Mouse (Mus musculus): ENCODE data around the gene Gga3. TPM values are rescaled to one million over a fixed set of nuclear protein-coding genes. Genes with fewer than 3 reads are reported as not detected.
A peak's percentile ranks its signal among the peaks of the same experiment; 100 is the strongest.
"Not testable (repeated sequence)": the region's sequence is repeated elsewhere in the genome, so short reads cannot be mapped to it uniquely, and the experiment has no call there.

The Gga3 gene
- 10 to 100 TPM; 18.8 to 20.7 TPM for total RNA-seq (2021)
- long read RNA-seq, experiment 1, transcript Gga3-201 (17 exons, 3,816 nt) = major isoform, 9 of 18 reads
- long read RNA-seq, experiment 1, partial matches to known transcripts = 3 of 18 reads
- long read RNA-seq, experiment 1, other reads (novel, unspliced or antisense) = 6 of 18 reads
- long read RNA-seq, experiment 2, transcript Gga3-201 (17 exons, 3,816 nt) = major isoform, 7 of 13 reads
- long read RNA-seq, experiment 2, partial matches to known transcripts = 3 of 13 reads
- long read RNA-seq, experiment 2, other reads (novel, unspliced or antisense) = 2 of 13 reads

DNA sequence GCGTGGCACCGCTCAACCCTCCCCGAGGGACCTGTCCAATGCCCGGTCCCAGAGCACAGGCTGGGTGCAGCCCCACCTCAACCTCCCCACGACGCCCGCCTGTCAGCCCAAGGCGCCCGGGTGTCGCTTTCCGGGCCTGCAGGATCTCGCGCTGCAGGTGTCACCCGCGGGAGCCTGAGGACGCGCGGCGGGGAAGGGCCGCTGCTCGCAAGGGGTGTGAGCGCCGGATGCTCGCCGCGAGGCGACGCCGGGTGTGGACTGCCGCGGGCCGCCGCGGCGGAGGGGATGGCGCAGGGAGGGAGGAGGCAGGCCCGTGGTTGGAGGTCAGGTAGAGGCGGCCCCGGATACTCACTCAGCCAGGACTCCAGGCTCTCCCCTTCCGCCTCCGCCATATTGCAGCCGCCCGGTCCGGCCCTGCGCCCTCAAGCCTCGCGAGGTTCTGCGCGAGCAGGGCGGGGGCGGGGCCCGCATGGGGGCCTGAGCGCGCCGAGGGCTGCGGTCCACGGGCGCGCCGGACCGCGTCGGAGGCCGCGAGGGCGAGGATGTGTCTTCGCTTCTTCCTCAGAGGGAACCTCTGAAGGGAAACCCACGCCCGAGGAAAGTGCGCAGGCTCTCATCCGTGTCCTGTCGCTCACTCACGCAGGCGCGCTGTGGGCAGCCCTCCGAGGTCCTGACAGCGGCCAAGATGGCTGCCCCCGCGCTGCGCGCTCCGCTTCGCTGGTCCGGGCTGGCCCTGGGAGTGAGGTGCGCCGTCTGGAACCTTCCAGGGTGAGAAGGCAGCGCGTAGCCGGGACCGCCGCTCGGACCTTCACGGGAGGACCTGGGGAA, at the start of gene Gga3, which contains the start of gene Mrps7:
Gene Gga3 (minus strand): TSS at position 576 of the 828 bp plus-strand sequence.
Gene Mrps7 (plus strand): TSS at position 450 of the 828 bp plus-strand sequence.
- intact Hi-C loops (cut with DNase I) = loop anchor here (10.0 kb wide), 1 partner anchor 189 kb away; the partner anchor contains the start of gene Atp5h
- H3K4me3 ChIP-seq = peak within 1 kb of the TSS; percentile 73
- peak within 1 kb of the TSS; percentile 97 for H3K27ac ChIP-seq
- no peak for TF ChIP-seq CTCF (IDR thresholded peaks at IDR 0.05)
- DNase-seq = peak; percentile 96

DNA sequence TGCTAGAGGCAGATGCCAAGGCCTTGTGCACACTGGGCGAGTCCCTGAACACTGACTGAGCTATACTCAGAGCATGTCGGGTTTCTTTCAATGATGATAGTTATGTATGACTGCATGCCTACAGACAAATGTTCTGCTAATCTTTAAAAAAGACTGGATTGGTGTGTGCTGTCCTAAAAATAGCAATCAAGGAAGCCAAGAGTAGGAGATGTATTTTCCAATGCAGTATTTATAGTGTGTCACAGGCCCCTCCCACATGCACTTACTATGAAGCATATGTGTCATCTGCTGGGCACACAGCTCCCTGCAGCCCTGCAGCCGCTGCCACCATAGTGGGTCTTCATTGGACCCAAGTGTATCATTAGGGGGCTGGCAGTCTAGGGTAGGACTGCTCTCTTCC, 49.3 kb upstream of the Gga3 start:
- intact Hi-C loops (cut with DNase I) = no loop called here

DNA sequence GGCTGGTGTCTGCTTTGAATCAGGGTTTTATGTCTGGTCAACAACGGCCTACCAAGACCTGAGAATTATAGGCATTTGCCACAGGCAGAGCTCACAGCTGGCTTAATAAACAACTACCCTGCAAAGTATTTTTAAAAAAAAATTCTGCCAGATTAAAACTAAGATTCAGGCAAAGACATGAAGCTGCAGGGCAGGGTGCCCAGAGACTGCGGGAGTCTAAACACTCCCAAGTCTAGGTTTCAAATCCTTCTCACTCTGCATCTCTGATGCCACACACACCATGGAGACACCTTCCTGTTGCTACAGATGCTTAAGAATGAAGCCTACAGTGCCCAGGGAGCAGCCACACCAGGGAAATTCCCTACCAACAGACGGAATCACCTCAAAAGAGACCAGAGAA, 47.8 kb upstream of the Gga3 start:
- no peak for DNase-seq
- no peak for TF ChIP-seq CTCF (IDR thresholded peaks at IDR 0.05)
- no peak overlapping the region for H3K4me3 ChIP-seq
- no peak overlapping the region for H3K27ac ChIP-seq
- intact Hi-C loops (cut with DNase I) = no loop called here

More for the DNA sequence above, 49.3 kb upstream of the Gga3 start:
- no peak for DNase-seq
- peak overlapping the region; percentile 75 for H3K27ac ChIP-seq
- peak overlapping the region; percentile 29; the same call in 1 of the 2 replicates for H3K4me3 ChIP-seq
- no peak for TF ChIP-seq CTCF (IDR thresholded peaks at IDR 0.05)

DNA sequence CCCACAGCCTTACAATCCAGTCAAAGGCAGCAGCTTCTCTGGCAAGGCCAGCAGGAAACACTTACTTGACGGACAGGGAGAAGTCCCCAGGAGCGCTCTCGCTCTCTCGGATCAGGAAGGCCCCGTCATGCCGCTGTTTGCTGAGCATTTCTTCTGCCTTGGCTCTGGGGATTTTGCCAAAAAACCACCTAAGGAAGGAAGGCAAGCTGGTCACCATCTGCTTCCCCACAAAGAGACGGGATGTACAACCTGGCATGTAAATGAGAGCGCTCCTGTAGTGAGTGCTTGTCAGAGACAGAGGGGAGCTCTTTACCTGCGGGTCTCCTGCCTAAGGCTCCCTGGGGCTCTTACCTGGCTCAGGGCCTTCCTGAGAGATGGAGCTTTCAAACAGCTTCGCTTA, 45.9 kb upstream of the Gga3 start:
- intact Hi-C loops (cut with DNase I) = loop anchor here (5.0 kb wide), 1 partner anchor 163 kb away; the partner anchor contains the start of genes Caskin2 and Tsen54
- H3K27ac ChIP-seq = no peak overlapping the region

DNA sequence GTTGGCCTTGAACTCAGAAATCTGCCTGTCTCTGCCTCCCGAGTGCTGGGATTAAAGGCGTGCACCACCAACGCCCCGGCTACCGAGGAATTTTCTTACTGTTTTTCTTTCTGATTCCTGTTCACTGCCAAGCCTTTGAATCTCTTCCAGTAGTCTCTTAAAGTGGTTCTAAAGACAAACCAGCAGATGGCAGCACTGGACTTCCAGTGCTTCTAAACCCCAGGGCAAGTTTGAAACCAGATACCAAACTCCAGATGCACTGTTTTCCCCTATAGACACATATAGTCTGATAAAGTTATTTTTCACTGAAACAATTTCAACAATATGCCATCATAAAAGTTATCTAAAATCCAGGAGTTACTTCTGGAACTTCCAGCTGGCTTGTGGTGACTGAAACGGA, 43.6 kb upstream of the Gga3 start:
- H3K4me3 ChIP-seq = no peak overlapping the region
- H3K27ac ChIP-seq = no peak overlapping the region
- peak; percentile 94 for TF ChIP-seq CTCF (IDR thresholded peaks at IDR 0.05)
- intact Hi-C loops (cut with DNase I) = loop anchor here (1.0 to 5.0 kb wide), 2 partner anchors 67 to 165 kb away; partner anchors contain the start of genes Caskin2 and Tsen54
- peak; percentile 57 for DNase-seq

More for the DNA sequence above, 45.9 kb upstream of the Gga3 start:
- no peak for DNase-seq
- no peak for TF ChIP-seq CTCF (IDR thresholded peaks at IDR 0.05)
- H3K4me3 ChIP-seq = no peak overlapping the region

DNA sequence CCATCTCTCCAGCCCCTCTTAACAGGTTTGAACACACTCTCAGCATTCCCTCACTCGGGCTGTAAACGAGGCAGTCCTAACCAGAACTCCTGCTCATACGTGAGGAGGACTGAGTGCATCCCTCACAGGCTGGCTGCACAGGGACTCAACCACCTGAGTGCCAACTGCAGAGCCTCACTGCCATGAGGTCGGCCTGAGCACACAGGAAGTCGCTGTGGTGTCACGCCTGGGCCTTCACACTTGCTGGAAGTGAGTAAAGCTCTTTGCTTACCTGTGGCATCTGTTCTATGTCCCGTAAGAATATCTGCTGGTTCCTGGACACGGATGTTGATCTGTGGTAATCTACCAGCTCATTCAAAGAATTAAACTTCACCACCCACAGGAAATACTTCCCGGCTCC, 42.6 kb upstream of the Gga3 start:
- intact Hi-C loops (cut with DNase I) = loop anchor here (5.0 kb wide), 1 partner anchor 166 kb away; the partner anchor contains the start of genes Caskin2 and Tsen54
- no peak for TF ChIP-seq CTCF (IDR thresholded peaks at IDR 0.05)

DNA sequence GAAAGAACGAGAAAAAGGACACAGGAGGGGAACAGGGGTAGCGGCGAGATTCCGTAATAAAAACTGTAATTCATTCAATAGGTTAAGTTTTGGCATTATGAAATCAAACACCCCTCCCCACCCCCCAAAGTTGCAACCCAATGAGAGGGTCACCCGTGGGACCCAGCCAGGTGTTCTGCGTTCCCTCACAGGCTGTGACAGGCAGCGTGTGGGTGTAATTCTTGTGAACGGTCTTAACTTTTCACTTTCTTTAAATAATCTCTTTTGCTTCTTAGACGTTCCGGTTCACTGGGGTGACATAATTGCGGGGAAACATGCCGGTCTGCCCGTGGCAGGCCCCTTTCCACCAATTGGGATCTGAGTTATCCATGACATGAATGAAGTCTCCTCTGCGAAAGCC, 41.6 kb upstream of the Gga3 start:
- not testable (repeated sequence) for H3K4me3 ChIP-seq, H3K27ac ChIP-seq, DNase-seq
- intact Hi-C loops (cut with DNase I) = loop anchor here (5.0 kb wide), 1 partner anchor 167 kb away; the partner anchor contains the start of genes Caskin2 and Tsen54

More for the DNA sequence above, 42.6 kb upstream of the Gga3 start:
- DNase-seq = no peak
- H3K4me3 ChIP-seq = no peak overlapping the region
- no peak overlapping the region for H3K27ac ChIP-seq

DNA sequence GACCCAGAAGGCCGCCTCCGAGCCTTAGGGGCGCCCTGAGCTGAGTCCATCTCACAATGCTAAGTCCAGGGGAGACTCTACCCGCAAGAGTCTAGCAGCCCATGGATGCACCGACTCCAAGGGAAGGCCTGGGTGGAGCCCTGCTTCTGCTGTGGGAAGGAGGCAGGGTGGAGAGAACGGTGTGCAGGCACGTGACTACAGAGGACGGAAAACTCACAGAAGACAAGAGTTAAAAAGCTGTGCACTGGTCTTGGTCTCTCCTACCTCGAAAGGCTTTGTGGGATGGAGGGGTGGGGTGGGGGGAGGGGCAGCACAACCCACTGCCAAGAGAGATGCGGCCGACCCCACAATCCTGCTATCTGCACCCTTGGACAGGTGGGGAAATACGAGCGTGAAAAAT, 40.5 kb upstream of the Gga3 start:
- DNase-seq = no peak
- no peak overlapping the region for H3K4me3 ChIP-seq
- no peak overlapping the region for H3K27ac ChIP-seq
- intact Hi-C loops (cut with DNase I) = no loop called here
- no peak for TF ChIP-seq CTCF (IDR thresholded peaks at IDR 0.05)

DNA sequence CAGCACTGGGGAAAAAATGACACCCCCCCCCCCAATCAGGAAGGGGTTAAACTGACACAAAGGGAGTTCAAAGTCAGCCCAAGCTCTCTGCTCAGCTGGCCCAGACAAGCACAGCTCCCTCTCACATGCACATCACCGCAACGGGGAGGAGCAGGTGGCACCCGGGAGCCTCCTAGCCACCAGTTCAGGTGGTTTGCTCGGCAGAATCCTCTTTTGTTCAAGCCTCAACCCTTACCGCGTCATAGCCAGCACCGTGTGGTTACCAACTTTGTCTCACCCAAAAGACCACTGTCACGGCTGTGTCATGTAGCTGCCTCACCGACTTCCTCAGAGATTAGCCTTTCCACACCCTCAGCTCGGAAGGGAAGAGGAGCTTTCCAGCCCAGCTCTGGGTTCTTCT, 39.4 kb upstream of the Gga3 start:
- DNase-seq = no peak

DNA sequence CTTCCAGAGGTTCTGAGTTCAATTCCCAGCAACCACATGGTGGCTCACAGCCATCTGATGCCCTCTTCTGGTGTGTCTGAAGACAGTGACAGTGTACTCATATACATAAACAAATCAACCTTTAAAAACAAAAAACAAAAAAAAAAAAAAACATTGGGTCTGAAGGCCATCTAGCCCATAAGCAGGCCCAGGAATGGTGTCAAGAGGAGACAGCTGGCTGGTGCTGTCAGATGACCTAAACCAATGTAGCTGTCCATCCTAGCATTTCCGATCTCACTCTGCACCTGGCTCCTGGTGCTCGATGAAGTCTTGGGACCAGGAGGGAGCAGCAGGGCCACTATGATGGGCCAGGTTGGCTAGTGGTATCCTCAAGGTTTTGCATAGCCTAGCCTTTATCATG, 38.9 kb upstream of the Gga3 start:
- no peak overlapping the region for H3K4me3 ChIP-seq
- no peak for DNase-seq
- no peak overlapping the region for H3K27ac ChIP-seq
- intact Hi-C loops (cut with DNase I) = no loop called here
- TF ChIP-seq CTCF (IDR thresholded peaks at IDR 0.05) = no peak

More for the DNA sequence above, 39.4 kb upstream of the Gga3 start:
- no peak overlapping the region for H3K4me3 ChIP-seq
- TF ChIP-seq CTCF (IDR thresholded peaks at IDR 0.05) = no peak
- intact Hi-C loops (cut with DNase I) = no loop called here
- H3K27ac ChIP-seq = no peak overlapping the region

DNA sequence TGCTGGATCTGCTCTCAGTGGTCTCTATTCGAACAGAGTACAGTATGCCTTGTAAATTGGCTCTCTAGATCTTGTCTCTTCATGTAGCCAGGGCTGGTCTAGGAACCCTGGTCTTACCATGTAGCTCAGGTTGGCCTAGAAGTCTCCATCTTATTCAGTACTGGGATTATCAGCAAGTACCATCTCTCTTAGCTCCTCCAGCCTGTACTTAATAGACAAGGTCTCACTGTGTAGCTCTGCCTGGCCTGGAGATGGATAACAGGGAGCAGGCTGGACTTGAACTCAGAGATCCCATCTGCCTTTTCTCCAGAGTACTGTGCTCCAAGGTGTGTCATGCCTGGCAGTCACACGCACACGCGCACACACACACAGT, 37.8 kb upstream of the Gga3 start:
- intact Hi-C loops (cut with DNase I) = no loop called here
- H3K27ac ChIP-seq = no peak overlapping the region

DNA sequence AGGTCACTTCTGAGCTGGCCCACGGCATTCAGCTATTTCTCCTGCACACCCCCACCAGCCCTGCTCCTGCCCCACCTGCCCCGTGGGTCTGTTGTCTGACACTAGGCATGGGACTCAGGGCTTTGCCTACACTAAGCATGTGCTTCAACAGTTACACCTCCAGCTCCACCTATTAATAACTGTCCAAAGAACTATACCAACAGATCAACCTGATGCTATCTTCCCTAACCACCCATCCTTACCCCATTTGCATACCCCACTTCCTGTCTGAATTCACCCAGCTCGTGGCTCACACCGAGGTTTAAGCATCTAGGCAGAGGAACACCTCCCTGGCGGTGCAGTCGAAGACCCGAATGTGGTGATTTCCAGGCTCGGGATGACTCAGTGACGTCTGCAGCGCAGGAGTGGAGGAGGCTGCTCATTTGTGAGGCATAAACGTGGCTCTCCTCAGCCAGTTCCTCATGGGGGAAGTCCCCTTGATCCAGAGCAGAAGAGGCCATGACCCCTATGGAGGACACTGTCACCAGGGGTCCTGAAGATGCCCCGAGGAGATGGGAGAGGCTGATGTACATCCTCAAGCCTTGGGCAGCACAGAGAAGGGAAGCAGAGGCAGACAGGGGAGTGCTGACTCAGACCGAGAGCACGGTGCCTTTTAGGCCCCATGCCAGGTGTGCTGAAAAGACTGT, 37.3 kb upstream of the Gga3 start:
- intact Hi-C loops (cut with DNase I) = no loop called here
- no peak overlapping the region for H3K4me3 ChIP-seq
- no peak for TF ChIP-seq CTCF (IDR thresholded peaks at IDR 0.05)
- no peak overlapping the region for H3K27ac ChIP-seq
- DNase-seq = no peak

More for the DNA sequence above, 37.8 kb upstream of the Gga3 start:
- DNase-seq = no peak
- TF ChIP-seq CTCF (IDR thresholded peaks at IDR 0.05) = no peak
- H3K4me3 ChIP-seq = no peak overlapping the region
